Mouse (Mus musculus): ENCODE measurements around the gene Isg20. TPM values are rescaled to one million over a fixed set of nuclear protein-coding genes. Genes with fewer than 3 reads are reported as not detected.

The Isg20 gene
- total and polyA plus RNA-seq, 2 experiments from 2014 or later: 0.57 to 1.2 TPM

GRCm38 (mm10) chr7:78895021-78895652 lies 18.1 kb upstream of the Isg20 start:
- peak overlapping the region; percentile 93 for H3K4me2 ChIP-seq (ENCODE audit: low read depth, low read length, poor library complexity, severe bottlenecking)
- H3K36me3 ChIP-seq (ENCODE audit: insufficient read depth, low read length): no peaks in the 10 kb centered on the region
- H3K9me3 ChIP-seq (ENCODE audit: low read length): no peaks in the 10 kb centered on the region
- no peak for DNase-seq (ENCODE audit: low spot score)
- H3K27ac ChIP-seq (ENCODE audit: low read depth, low read length): no peak overlapping the region
- H3K4me1 ChIP-seq (ENCODE audit: insufficient read depth, low read length): peaks cover 8% of the 10 kb centered on the region; the same call in 1 of the 2 replicates
- H3K4me3 ChIP-seq (ENCODE audit: low read depth, low read length): peak overlapping the region; percentile 93
- peak overlapping the region; percentile 70; the same call in 1 of the 2 replicates for H3K9ac ChIP-seq (replicated peaks; ENCODE audit: low read length, poor library complexity, severe bottlenecking)
- WGBS: 49% methylated on average over 13 of the region's 13 CpGs
- no peaks in the 10 kb centered on the region for H3K27me3 ChIP-seq (ENCODE audit: insufficient read depth, low read length)
- TF ChIP-seq CTCF (IDR thresholded peaks at IDR 0.05): no peak
- no peak for ATAC-seq (ENCODE audit: low FRiP score)

DNA sequence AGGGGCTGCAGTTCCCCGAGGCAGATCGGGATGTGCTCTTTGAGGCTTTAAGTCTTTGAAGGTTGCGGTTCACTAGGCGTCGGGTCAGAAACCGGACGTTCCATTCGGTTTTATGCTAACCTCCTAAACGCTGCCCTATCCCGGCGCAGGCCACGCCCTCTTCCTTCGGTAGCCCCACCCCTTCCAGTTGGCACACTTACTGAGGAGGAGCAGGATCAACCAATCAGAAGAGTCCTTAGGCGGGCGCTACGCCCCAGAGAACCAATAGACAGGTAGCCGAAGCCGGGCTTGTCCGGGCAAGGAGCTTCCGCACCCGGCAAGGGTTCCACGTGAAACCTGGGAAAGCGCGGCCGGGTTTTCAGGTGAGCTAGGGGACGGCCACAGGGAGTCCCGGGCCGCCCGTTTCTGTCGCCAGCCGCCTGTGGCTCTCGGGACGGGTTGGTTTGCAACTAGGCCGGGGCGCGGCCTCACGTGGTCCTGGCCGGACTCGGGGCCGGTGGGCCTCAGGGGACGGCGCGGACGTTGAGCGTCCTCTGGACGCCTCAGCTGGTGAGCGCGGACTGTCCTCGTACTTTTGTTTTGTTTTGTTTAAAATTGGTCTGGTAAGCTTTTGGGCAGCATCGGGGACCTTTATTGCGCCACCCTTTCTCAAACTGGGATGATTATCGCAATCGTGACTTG lies 17.4 kb upstream of the Isg20 start, which contains the start of gene Aen:
Gene Aen (plus strand): TSS at position 202 of the 681 bp plus-strand sequence.
- H3K9me3 ChIP-seq (ENCODE audit: low read length): no peaks in the 10 kb centered on the region
- H3K27me3 ChIP-seq (ENCODE audit: insufficient read depth, low read length): no peaks in the 10 kb centered on the region
- H3K36me3 ChIP-seq (ENCODE audit: insufficient read depth, low read length): no peaks in the 10 kb centered on the region
- TF ChIP-seq CTCF (IDR thresholded peaks at IDR 0.05): no peak
- ATAC-seq (ENCODE audit: low FRiP score) (peak; percentile 97), DNase-seq (ENCODE audit: low spot score) (peak; percentile 98)
- peaks cover 8% of the 10 kb centered on the region; the same call in 1 of the 2 replicates for H3K4me1 ChIP-seq (ENCODE audit: insufficient read depth, low read length)
- H3K9ac ChIP-seq (replicated peaks; ENCODE audit: low read length, poor library complexity, severe bottlenecking): peak within 1 kb of the TSS; percentile 70
- H3K4me3 ChIP-seq (ENCODE audit: low read depth, low read length): peak within 1 kb of the TSS; percentile 93
- no peak within 1 kb of the TSS for H3K27ac ChIP-seq (ENCODE audit: low read depth, low read length)
- H3K4me2 ChIP-seq (ENCODE audit: low read depth, low read length, poor library complexity, severe bottlenecking): peak within 1 kb of the TSS; percentile 93
- WGBS: 2% methylated on average over 53 of the region's 53 CpGs

GRCm38 (mm10) chr7:78897567-78897966 lies 15.7 kb upstream of the Isg20 start:
- H3K9ac ChIP-seq (replicated peaks; ENCODE audit: low read length, poor library complexity, severe bottlenecking): 0 out of 2 replicates have a peak overlapping the region, but pooled peaks have one; percentile 19
- H3K27ac ChIP-seq (ENCODE audit: low read depth, low read length): no peak overlapping the region
- TF ChIP-seq CTCF (IDR thresholded peaks at IDR 0.05): no peak
- H3K4me2 ChIP-seq (ENCODE audit: low read depth, low read length, poor library complexity, severe bottlenecking): no peak overlapping the region
- H3K4me1 ChIP-seq (ENCODE audit: insufficient read depth, low read length): peaks cover 8% of the 10 kb centered on the region; the same call in 1 of the 2 replicates
- no peak overlapping the region for H3K4me3 ChIP-seq (ENCODE audit: low read depth, low read length)
- H3K36me3 ChIP-seq (ENCODE audit: insufficient read depth, low read length): peaks cover 5% of the 10 kb centered on the region
- ATAC-seq (ENCODE audit: low FRiP score): no peak
- DNase-seq (ENCODE audit: low spot score): no peak
- WGBS: 97% methylated on average over 3 of the region's 3 CpGs
- H3K9me3 ChIP-seq (ENCODE audit: low read length): no peaks in the 10 kb centered on the region
- H3K27me3 ChIP-seq (ENCODE audit: insufficient read depth, low read length): no peaks in the 10 kb centered on the region

- no peak overlapping the region for H3K9ac ChIP-seq (replicated peaks; ENCODE audit: low read length, poor library complexity, severe bottlenecking)
- H3K4me3 ChIP-seq (ENCODE audit: low read depth, low read length): no peak overlapping the region
- H3K36me3 ChIP-seq (ENCODE audit: insufficient read depth, low read length): peaks cover 20% of the 10 kb centered on the region
- ATAC-seq (ENCODE audit: low FRiP score) (no peak), DNase-seq (ENCODE audit: low spot score) (no peak)
- H3K27ac ChIP-seq (ENCODE audit: low read depth, low read length): no peak overlapping the region
- no peaks in the 10 kb centered on the region for H3K9me3 ChIP-seq (ENCODE audit: low read length)
- H3K4me2 ChIP-seq (ENCODE audit: low read depth, low read length, poor library complexity, severe bottlenecking): no peak overlapping the region
- WGBS: 96% methylated on average over 6 of the region's 6 CpGs
- TF ChIP-seq CTCF (IDR thresholded peaks at IDR 0.05): no peak
- H3K4me1 ChIP-seq (ENCODE audit: insufficient read depth, low read length): no peaks in the 10 kb centered on the region
- no peaks in the 10 kb centered on the region for H3K27me3 ChIP-seq (ENCODE audit: insufficient read depth, low read length)
Measured at GRCm38 (mm10) chr7:78903174-78903870, 9.9 kb upstream of the Isg20 start.

GRCm38 (mm10) chr7:78904175-78904574 lies 9.0 kb upstream of the Isg20 start:
- Histone ChIP-seq H3K4me3 (ENCODE audit: low read depth, low read length) (no peak overlapping the region), H3K4me2 (ENCODE audit: low read depth, low read length, poor library complexity, severe bottlenecking) (no peak overlapping the region), H3K9ac (replicated peaks; ENCODE audit: low read length, poor library complexity, severe bottlenecking) (no peak overlapping the region), H3K36me3 (ENCODE audit: insufficient read depth, low read length) (peaks cover 20% of the 10 kb centered on the region), H3K27me3 (ENCODE audit: insufficient read depth, low read length) (no peaks in the 10 kb centered on the region), H3K9me3 (ENCODE audit: low read length) (no peaks in the 10 kb centered on the region), H3K4me1 (ENCODE audit: insufficient read depth, low read length) (no peaks in the 10 kb centered on the region), H3K27ac (ENCODE audit: low read depth, low read length) (no peak overlapping the region)
- DNase-seq (ENCODE audit: low spot score) (no peak), ATAC-seq (ENCODE audit: low FRiP score) (no peak)
- TF ChIP-seq CTCF (IDR thresholded peaks at IDR 0.05): no peak
- WGBS: 93% methylated on average over 2 of the region's 2 CpGs
